ENCODE assay signal across 25 mouse cellular contexts in genomic region chr5:108009721-108010120, GRCm38 (mm10). TPM values are rescaled to one million over a fixed set of nuclear protein-coding genes. Genes with fewer than 3 reads are reported as not detected.
DNase-seq lines count a peak whose midpoint lies in the region; ATAC-seq lines count a peak whose summit lies in the region.
"Had no signal": no experiment of that assay in that cellular context is flagged by ENCODE, and none has a peak within 500 bp of the region (broad histone marks: within the 10 kb centered on the region; RNA-seq: fewer than 3 reads in every experiment).

No protein-coding gene starts in this region.

- peak; percentile 7 to 9 for DNase-seq in adrenal gland, postnatal 36 days
- no peak for DNase-seq in adrenal gland, adult (ENCODE audit: inconsistent age in 2 of 2, low spot score in 1 of 2)
- DNase-seq in NIH3T3 (ENCODE audit: low read depth) = peak; percentile 69
- peak; percentile 46 for DNase-seq in lung, postnatal 36 days
- no peak for DNase-seq in layer of hippocampus, adult 8-10 months (ENCODE audit: low spot score in 2 of 2)
- no peak for DNase-seq in embryo, embryonic 11 days
- DNase-seq: cerebellum, postnatal 10 days; gastrocnemius, postnatal 36 days; heart, postnatal 4 days; kidney, adult 2 months; left cerebral cortex, postnatal 4 days; thymus, adult 18-20 months; thymus, postnatal 4 days had no signal

- H3K27me3 ChIP-seq in midbrain, embryonic 16.5 days (ENCODE audit: control insufficient read depth, insufficient read depth, low read depth, low read length) = no peaks in the 10 kb centered on the region
- H3K27me3 ChIP-seq: embryonic facial prominence, embryonic 13.5 days; forebrain, embryonic 15.5 days; hindbrain, embryonic 15.5 days; limb, embryonic 15.5 days; neural tube, embryonic 15.5 days had no signal

- no peak overlapping the region for H3K4me3 ChIP-seq in midbrain, embryonic 16.5 days (ENCODE audit: low read depth, low read length)
- H3K4me3 ChIP-seq: embryonic facial prominence, embryonic 13.5 days; forebrain, embryonic 15.5 days; heart, embryonic 10.5 days; hindbrain, embryonic 15.5 days; limb, embryonic 15.5 days; midbrain, embryonic 10.5 days; neural tube, embryonic 15.5 days had no signal

- no peaks in the 10 kb centered on the region for H3K9me3 ChIP-seq in midbrain, embryonic 16.5 days (replicated peaks; ENCODE audit: control insufficient read depth, low read length, poor library complexity, severe bottlenecking)
- H3K9me3 ChIP-seq: embryonic facial prominence, embryonic 13.5 days; forebrain, embryonic 15.5 days; heart, embryonic 10.5 days; hindbrain, embryonic 15.5 days; limb, embryonic 15.5 days; midbrain, embryonic 10.5 days; neural tube, embryonic 15.5 days had no signal

- H3K27ac ChIP-seq in midbrain, embryonic 16.5 days (ENCODE audit: low read length) = no peak overlapping the region
- H3K27ac ChIP-seq: embryonic facial prominence, embryonic 13.5 days; forebrain, embryonic 15.5 days; heart, embryonic 10.5 days; hindbrain, embryonic 15.5 days; kidney, postnatal 0 days; limb, embryonic 15.5 days; liver, embryonic 14.5 days; midbrain, embryonic 10.5 days; neural tube, embryonic 15.5 days had no signal

- ATAC-seq in granulocyte monocyte progenitor cell, adult 5-6 weeks (replicated peaks; ENCODE audit: poor library complexity, severe bottlenecking) = peak; percentile 96
- no peak for ATAC-seq in midbrain, embryonic 16.5 days
- ATAC-seq: activated CD4-positive, CD25-positive, alpha-beta regulatory T cell, adult 4 months; forebrain, embryonic 15.5 days had no signal

- WGBS in midbrain, embryonic 16.5 days = 43% methylated on average over 2 of the region's 2 CpGs

- H3K9ac ChIP-seq in midbrain, embryonic 16.5 days (ENCODE audit: low read depth, low read length) = no peak overlapping the region
- H3K9ac ChIP-seq: embryonic facial prominence, embryonic 13.5 days; forebrain, embryonic 15.5 days; hindbrain, embryonic 15.5 days; limb, embryonic 15.5 days; liver, embryonic 14.5 days; neural tube, embryonic 15.5 days had no signal

- no peaks in the 10 kb centered on the region for H3K4me1 ChIP-seq in midbrain, embryonic 16.5 days (ENCODE audit: control insufficient read depth, insufficient read depth, low read length)
- H3K4me1 ChIP-seq: embryonic facial prominence, embryonic 13.5 days; forebrain, embryonic 15.5 days; heart, embryonic 10.5 days; hindbrain, embryonic 15.5 days; limb, embryonic 15.5 days; midbrain, embryonic 10.5 days; neural tube, embryonic 15.5 days had no signal

- no peaks in the 10 kb centered on the region for H3K36me3 ChIP-seq in midbrain, embryonic 16.5 days (ENCODE audit: control insufficient read depth, insufficient read depth, low read length)
- H3K36me3 ChIP-seq: embryonic facial prominence, embryonic 13.5 days; forebrain, embryonic 15.5 days; heart, embryonic 10.5 days; hindbrain, embryonic 15.5 days; limb, embryonic 15.5 days; midbrain, embryonic 10.5 days; neural tube, embryonic 15.5 days had no signal

- no peak overlapping the region for H3K4me2 ChIP-seq in midbrain, embryonic 16.5 days (ENCODE audit: low read length)
- H3K4me2 ChIP-seq: embryonic facial prominence, embryonic 13.5 days; forebrain, embryonic 15.5 days; hindbrain, embryonic 15.5 days; limb, embryonic 15.5 days; neural tube, embryonic 15.5 days had no signal

RNA-seq across cellular contexts. Expression of gene Fam69a, which starts 22.8 kb away (rescaled TPM):
- total RNA-seq in adrenal gland, postnatal 36 days (2021) = 1 to 10 TPM; 5.2 to 8.1 TPM
- total RNA-seq in granulocyte monocyte progenitor cell, adult 5-6 weeks (2014; fragmentation: Nextera tagmentation) = 21.8 and 32.0 TPM in 2 replicates
- 16.8 and 22.9 TPM in 2 replicates for total RNA-seq in granulocyte monocyte progenitor cell, adult 5-6 weeks (2017)
- polyA plus RNA-seq in midbrain, embryonic 16.5 days (2015; fragmentation: Nextera tagmentation; extraction: Ambion mirVana) = 57.9 and 67.8 TPM in 2 replicates
- total RNA-seq in layer of hippocampus, adult 8-10 months (2022) = 10 to 100 TPM; 32.3 to 39.6 (median 35.2) TPM

RNA-seq across cellular contexts. Expression of gene Mtf2, which starts 55.8 kb away (rescaled TPM):
- total RNA-seq in adrenal gland, postnatal 36 days (2021) = 10 to 100 TPM; 17.8 to 29.2 TPM
- 77.6 and 89.9 TPM in 2 replicates for total RNA-seq in granulocyte monocyte progenitor cell, adult 5-6 weeks (2014; fragmentation: Nextera tagmentation)
- 131 and 135 TPM in 2 replicates for total RNA-seq in granulocyte monocyte progenitor cell, adult 5-6 weeks (2017)
- 92.4 and 99.5 TPM in 2 replicates for polyA plus RNA-seq in midbrain, embryonic 16.5 days (2015; fragmentation: Nextera tagmentation; extraction: Ambion mirVana)
- 10 to 100 TPM; 52.9 to 64.2 (median 58.8) TPM for total RNA-seq in layer of hippocampus, adult 8-10 months (2022)

Comparison
In these comparisons a context has a peak if more than half of its experiments do, and no peak if none do; other contexts are left out.
1. DNase-seq: peak in adrenal gland, postnatal 36 days (2 of 2), NIH3T3 (single experiment) and lung, postnatal 36 days (single experiment); none in adrenal gland, adult (0 of 2), layer of hippocampus, adult 8-10 months (0 of 2) and embryo, embryonic 11 days (single experiment).